Mouse (Mus musculus) spleen, adult 2 months (tissue): ENCODE data around the gene Arl14. TPM values are rescaled to one million over a fixed set of nuclear protein-coding genes. Genes with fewer than 3 reads are reported as not detected.

Source experiments
- DNase-seq, 2 experiments: peaks; one replicate each; pipeline versions ENCODE4 v3.0.0 to v3.0.0-alpha.2; 2012 to 2021; ENCODE audit warnings: low spot score in 2 of 2, low read depth in 1 of 2
- H3K27ac ChIP-seq: fragments of 200-500 bp; 2 replicates; pipeline ENCODE4 v1.5.1; 2012; ENCODE audit warnings: low read length, inconsistent platforms; ENCODE audit not compliant: insufficient read depth
- H3K27me3 ChIP-seq: fragments of 200-500 bp; 2 replicates; pipeline ENCODE4 v1.6.1; 2012; ENCODE audit warnings: mild to moderate bottlenecking, moderate library complexity, low read length, inconsistent platforms; ENCODE audit not compliant: control insufficient read depth, insufficient read depth
- H3K36me3 ChIP-seq: fragments of 200-500 bp; 2 replicates; pipeline ENCODE4 v1.6.1; 2012; ENCODE audit warnings: mild to moderate bottlenecking, low read length, inconsistent platforms; ENCODE audit not compliant: control insufficient read depth, insufficient read depth
- H3K4me1 ChIP-seq: fragments of 200-500 bp; 2 replicates; pipeline ENCODE4 v1.6.1; 2011; ENCODE audit warnings: inconsistent platforms; ENCODE audit not compliant: control insufficient read depth, insufficient read depth, insufficient read length
- H3K4me3 ChIP-seq: fragments of 200-500 bp; 2 replicates; pipeline ENCODE4 v1.5.1; 2011; ENCODE audit warnings: mild to moderate bottlenecking, inconsistent platforms; ENCODE audit not compliant: insufficient read depth, insufficient read length; ENCODE audit errors: extremely low read depth
- CTCF ChIP-seq: fragments of 200-500 bp; IDR thresholded peaks from 2 replicates; pipeline ENCODE4 v1.5.1; 2011; ENCODE audit warnings: mild to moderate bottlenecking, inconsistent platforms; ENCODE audit not compliant: insufficient read depth, insufficient read length, insufficient replicate concordance; ENCODE audit errors: extremely low read depth
- POLR2A ChIP-seq: fragments of 200-500 bp; IDR thresholded peaks from 2 replicates; pipeline ENCODE4 v1.6.1; 2011; ENCODE audit warnings: low read depth, low read length, inconsistent platforms
- WGBS: fragments of 180-500 bp; shearing (Covaris S2); methylation state at CpG from one replicate; pipeline ENCODE4 v1.1.7; 2018; 5-methylcytosine and 5-hydroxymethylcytosine counted together
- polyA plus RNA-seq: library from polyadenylated mRNA; depleted of rRNA; stranded (reverse); fragments of >200 nt; gene quantifications from 2 replicates; pipeline ENCODE4 v1.2.3, GENCODE M21; 2012; rRNA removed

Arl14 gene
- polyA plus RNA-seq, 1 experiment, result not detected

- no peaks in the 10 kb centered on the region for H3K36me3 ChIP-seq
- H3K4me3 ChIP-seq, result no peak overlapping the region
- no peak overlapping the region for H3K27ac ChIP-seq
- H3K4me1 ChIP-seq, result no peaks in the 10 kb centered on the region
- no peak for TF ChIP-seq CTCF
- no peak for TF ChIP-seq POLR2A
- 82% methylated on average over 7 of the region's 7 CpGs for WGBS
- no peaks in the 10 kb centered on the region for H3K27me3 ChIP-seq
- DNase-seq, result no peak
Measured at GRCm38 (mm10) chr3:69271812-69272211, 49.6 kb downstream of the Arl14 start.

Other genes with a start within 250 kb of the Arl14 start
- gene Ift80, start 217.8 kb upstream of the Arl14 start, polyA plus RNA-seq, result 2.6 and 3.1 TPM in 2 replicates
- 10.8 and 15.6 TPM in 2 replicates for gene Smc4, start 217.7 kb upstream of the Arl14 start, polyA plus RNA-seq
- gene Trim59, start 177.7 kb upstream of the Arl14 start, polyA plus RNA-seq, result 3.7 and 4.4 TPM in 2 replicates
- 7.9 and 8.2 TPM in 2 replicates for gene Kpna4, start 95.3 kb upstream of the Arl14 start, polyA plus RNA-seq
- gene Ppm1l, start 94.4 kb downstream of the Arl14 start, polyA plus RNA-seq, result 1.4 and 1.6 TPM in 2 replicates